Mouse (Mus musculus) Patski (cell line): ENCODE measurements at regions not wholly inside any gene's neighbourhood (a gene's known extent, or its start where the extent isn't known, plus 50 kb on each side); places are given as distances from the start of the nearest gene placed in this dataset.

ENCODE experiments used
- ATAC-seq: fragments of 100-300 bp; one replicate; pipeline ENCODE4 v1.8.0; 2021
- CTCF ChIA-PET: fragments of 350-600 bp; sonication (Branson Sonifier 250); formaldehyde crosslinking; loops from one replicate; lab custom pipeline; 2022; ENCODE audit warnings: inconsistent platforms; lab: Charles Lee
- POLR2A ChIA-PET: fragments of 350-600 bp; sonication (Branson Sonifier 250); formaldehyde crosslinking; loops from one replicate; lab custom pipeline; 2022; ENCODE audit warnings: antibody characterized with exemption, inconsistent platforms; lab: Charles Lee
- DNase-seq: peaks from one replicate; pipeline ENCODE4 v3.0.0-alpha.2; 2011; ENCODE audit warnings: low read depth, low spot score
- H3K27me3 ChIP-seq: fragments of 371-371 bp; one replicate; pipeline ENCODE4 v1.5.1; 2021
- CTCF ChIP-seq: fragments of 100-300 bp; IDR thresholded peaks from one replicate; pipeline ENCODE4 v1.5.1; 2021
- in situ Hi-C: fragments of 300-500 bp; cut with MboI; formaldehyde crosslinking; loops from 3 replicates; pipeline ENCODE4 v1.11.1; 2018; ENCODE audit warnings: low pct_unique_long_range_greater_than_20kb, mixed read lengths

- TF ChIP-seq CTCF, result no peak
- H3K27me3 ChIP-seq, result no peaks in the 10 kb centered on the region
- ChIA-PET POLR2A (no interaction called here), CTCF (no interaction called here)
- in situ Hi-C loops, result no loop called here
- DNase-seq (no peak), ATAC-seq (no peak)
Observed at GRCm38 (mm10) chr13:48436659-48437345, 76.4 kb downstream of the Zfp169 start.
